Mouse (Mus musculus) myocyte (in vitro differentiated cells): ENCODE results near the gene Rex1bd. TPM values are rescaled to one million over a fixed set of nuclear protein-coding genes. Genes with fewer than 3 reads are reported as not detected.

Experiments used
- H3K27me3 ChIP-seq: one replicate; pipeline ENCODE4 v1.6.1; 2011; ENCODE audit not compliant: control insufficient read depth, insufficient read depth, insufficient read length
- H3K36me3 ChIP-seq: one replicate; pipeline ENCODE4 v1.6.1; 2011; ENCODE audit not compliant: control insufficient read depth, insufficient read depth
- H3K4me2 ChIP-seq: one replicate; pipeline ENCODE4 v1.6.1; 2011; ENCODE audit warnings: low read depth, control low read depth
- H3K4me3 ChIP-seq: one replicate; pipeline ENCODE4 v1.5.1; 2011; ENCODE audit warnings: mild to moderate bottlenecking, control low read depth, moderate library complexity
- H3K79me2 ChIP-seq: one replicate; pipeline ENCODE4 v1.6.1; 2011; ENCODE audit not compliant: control insufficient read depth, insufficient read depth
- H3ac ChIP-seq: one replicate; pipeline ENCODE4 v1.6.1; 2011; ENCODE audit not compliant: control insufficient read depth, insufficient read length
- CEBPB ChIP-seq: IDR thresholded peaks from 2 replicates; pipeline ENCODE4 v1.6.1; 2011; ENCODE audit warnings: mild to moderate bottlenecking, moderate library complexity; ENCODE audit not compliant: poor library complexity, insufficient read depth, severe bottlenecking
- E2F4 ChIP-seq: IDR thresholded peaks from one replicate; pipeline ENCODE4 v1.6.1; 2011; ENCODE audit warnings: mild to moderate bottlenecking, control low read depth, moderate library complexity; ENCODE audit not compliant: insufficient read depth
- MAX ChIP-seq: IDR thresholded peaks from one replicate; pipeline ENCODE4 v1.6.1; 2011; ENCODE audit warnings: low read depth, mild to moderate bottlenecking, control low read depth
- MYOD1 ChIP-seq, 3 experiments: IDR thresholded peaks; one replicate each; pipeline ENCODE4 v1.6.1; 2011; ENCODE audit warnings: control low read depth in 2 of 3, low read depth in 2 of 3, mild to moderate bottlenecking in 2 of 3, moderate library complexity in 1 of 3; ENCODE audit not compliant: insufficient read length in 2 of 3, control insufficient read depth in 1 of 3
- MYOG ChIP-seq, 3 experiments: IDR thresholded peaks; one replicate each; pipeline ENCODE4 v1.6.1; 2011; ENCODE audit warnings: control low read depth in 2 of 3, low read depth in 2 of 3, mild to moderate bottlenecking in 2 of 3; ENCODE audit not compliant: insufficient read length in 2 of 3, control insufficient read depth in 1 of 3, insufficient read depth in 1 of 3
- POLR2A ChIP-seq: IDR thresholded peaks from one replicate; pipeline ENCODE4 v1.6.1; 2011; ENCODE audit warnings: low read depth, mild to moderate bottlenecking, control low read depth, moderate library complexity; ENCODE audit not compliant: insufficient read length
- POLR2AphosphoS2 ChIP-seq: IDR thresholded peaks from one replicate; pipeline ENCODE4 v1.6.1; 2011; ENCODE audit warnings: low read depth, control low read depth; ENCODE audit not compliant: insufficient read length
- REST ChIP-seq: IDR thresholded peaks from one replicate; pipeline ENCODE4 v1.6.1; 2011; ENCODE audit warnings: mild to moderate bottlenecking, control low read depth, moderate library complexity; ENCODE audit not compliant: insufficient read depth, insufficient read length
- SRF ChIP-seq: IDR thresholded peaks from one replicate; pipeline ENCODE4 v1.6.1; 2011; ENCODE audit warnings: low read depth; ENCODE audit not compliant: control insufficient read depth, insufficient read length
- TCF12 ChIP-seq: IDR thresholded peaks from one replicate; pipeline ENCODE4 v1.6.1; 2011; ENCODE audit warnings: mild to moderate bottlenecking, control low read depth; ENCODE audit not compliant: poor library complexity, insufficient read depth, severe bottlenecking
- TCF3 ChIP-seq: IDR thresholded peaks from one replicate; pipeline ENCODE4 v1.6.1; 2011; ENCODE audit warnings: low read depth, control low read depth; ENCODE audit not compliant: insufficient read length
- USF1 ChIP-seq: IDR thresholded peaks from one replicate; pipeline ENCODE4 v1.6.1; 2011; ENCODE audit warnings: low read depth, mild to moderate bottlenecking, control low read depth, moderate library complexity
- polyA plus RNA-seq: library from polyadenylated mRNA; unstranded; fragments of >200 nt; fragmentation: generic; extraction: Trizol; gene quantifications from one replicate; pipeline ENCODE4 v1.2.1, GENCODE M21; 2012; ENCODE audit warnings: missing spikeins

The Rex1bd gene
- polyA plus RNA-seq, result 259 TPM

DNA sequence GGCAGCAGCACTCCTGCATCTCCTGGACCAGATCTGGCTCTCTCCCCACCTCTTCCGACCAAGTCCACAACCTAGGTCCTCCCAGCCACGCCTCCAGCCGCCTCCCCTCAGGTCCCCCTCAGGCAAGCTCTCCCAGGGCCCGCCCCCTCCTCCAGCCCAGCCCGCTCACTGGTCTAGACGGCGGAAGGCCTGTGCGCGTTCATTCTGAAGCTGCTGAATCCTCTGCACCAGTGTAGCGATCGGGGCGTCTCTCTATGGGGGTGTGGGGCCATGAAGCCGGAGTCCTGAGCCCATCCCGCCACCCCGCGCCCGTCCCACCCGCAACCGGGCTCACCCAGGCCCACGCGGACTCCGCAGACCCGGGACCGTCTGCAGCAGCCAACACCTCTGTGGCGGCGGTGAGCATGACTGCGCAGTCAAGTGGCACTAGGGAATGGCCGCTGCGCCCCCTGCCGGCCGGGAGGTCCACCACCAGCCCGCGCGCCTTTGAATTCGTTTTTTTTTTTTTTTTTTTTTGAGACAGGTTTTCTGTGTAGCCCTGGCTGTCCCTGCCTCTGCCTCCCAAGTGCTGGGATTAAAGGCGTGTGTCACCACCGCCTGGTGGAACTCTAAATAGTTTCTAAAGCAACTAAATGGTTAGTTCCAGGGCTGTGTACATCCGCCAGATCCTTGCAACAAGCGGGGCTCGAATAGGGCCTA, at the start of gene Rex1bd:
Gene Rex1bd (minus strand): TSS at position 425 of the 699 bp plus-strand sequence.
- H3ac ChIP-seq, result peak within 1 kb of the TSS; percentile 23
- TF ChIP-seq USF1, result no peak
- TF ChIP-seq POLR2AphosphoS2, result peak; percentile 95
- peak; percentile 78 for TF ChIP-seq POLR2A
- TF ChIP-seq MYOG (IDR thresholded peaks at IDR 0.05; ENCODE audit: control insufficient read depth in 1 of 3, insufficient read depth in 1 of 3, insufficient read length in 2 of 3, low read depth in 2 of 3), result peak in 2 of 3 experiments; percentile 10 to 39
- TF ChIP-seq TCF12, result no peak
- TF ChIP-seq TCF3, result peak; percentile 15
- no peak for TF ChIP-seq MAX
- peak; percentile 59 for TF ChIP-seq E2F4
- TF ChIP-seq MYOD1 (IDR thresholded peaks at IDR 0.05; ENCODE audit: control insufficient read depth in 1 of 3, insufficient read length in 2 of 3, low read depth in 2 of 3), result peak in 1 of 3 experiments; percentile 36
- peak within 1 kb of the TSS; percentile 95 for H3K4me2 ChIP-seq
- H3K27me3 ChIP-seq, result no peaks in the 10 kb centered on the region
- peak within 1 kb of the TSS; percentile 60 for H3K4me3 ChIP-seq
- peaks cover 10% of the 10 kb centered on the region for H3K36me3 ChIP-seq
- H3K79me2 ChIP-seq, result peaks cover 30% of the 10 kb centered on the region

DNA sequence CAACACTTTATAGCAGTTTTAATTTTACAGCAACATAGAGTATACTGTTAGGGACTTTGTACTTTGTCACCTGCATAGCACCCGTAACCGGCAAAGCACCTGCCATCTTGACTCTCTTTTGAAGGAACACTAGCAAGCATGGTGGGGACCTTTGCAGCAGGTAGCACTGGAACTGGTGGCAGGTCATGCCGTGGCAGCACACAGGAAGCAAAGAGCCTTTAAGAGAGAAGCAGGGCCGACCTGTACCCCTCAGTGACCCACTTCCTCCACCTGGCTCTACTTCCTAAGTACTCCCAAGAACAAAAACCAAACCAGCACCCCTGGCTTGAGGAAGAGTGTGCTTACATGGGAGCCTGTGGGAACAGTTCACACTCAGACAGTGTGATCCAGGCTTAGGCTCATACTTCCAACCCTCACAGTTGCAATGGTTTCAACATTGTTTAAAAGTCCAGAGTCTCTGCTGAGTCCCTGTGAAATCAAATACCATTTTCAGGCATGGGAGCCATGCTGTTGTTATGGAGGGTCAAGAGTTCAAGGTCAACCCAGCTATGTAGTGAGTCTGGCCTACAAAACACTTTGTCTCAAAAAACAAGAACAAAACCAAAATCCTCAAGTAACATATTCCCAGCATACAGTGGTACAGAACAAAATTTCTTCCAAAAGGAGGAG, 48.7 kb upstream of the Rex1bd start:
- TF ChIP-seq E2F4, result no peak
- no peak for TF ChIP-seq POLR2A
- no peak for TF ChIP-seq CEBPB
- no peak for TF ChIP-seq TCF3
- no peak for TF ChIP-seq TCF12
- no peak for TF ChIP-seq USF1
- TF ChIP-seq POLR2AphosphoS2, result no peak
- TF ChIP-seq MYOD1 (IDR thresholded peaks at IDR 0.05; ENCODE audit: control insufficient read depth in 1 of 3, insufficient read length in 2 of 3, low read depth in 2 of 3), result no peak
- no peak for TF ChIP-seq MAX
- no peak for TF ChIP-seq REST
- TF ChIP-seq MYOG (IDR thresholded peaks at IDR 0.05; ENCODE audit: control insufficient read depth in 1 of 3, insufficient read depth in 1 of 3, insufficient read length in 2 of 3, low read depth in 2 of 3), result no peak
- TF ChIP-seq SRF, result no peak
- peaks cover 61% of the 10 kb centered on the region for H3K79me2 ChIP-seq
- no peak overlapping the region for H3K4me2 ChIP-seq
- H3K27me3 ChIP-seq, result no peaks in the 10 kb centered on the region
- no peaks in the 10 kb centered on the region for H3K36me3 ChIP-seq
- H3ac ChIP-seq, result no peak overlapping the region
- H3K4me3 ChIP-seq, result no peak overlapping the region

DNA sequence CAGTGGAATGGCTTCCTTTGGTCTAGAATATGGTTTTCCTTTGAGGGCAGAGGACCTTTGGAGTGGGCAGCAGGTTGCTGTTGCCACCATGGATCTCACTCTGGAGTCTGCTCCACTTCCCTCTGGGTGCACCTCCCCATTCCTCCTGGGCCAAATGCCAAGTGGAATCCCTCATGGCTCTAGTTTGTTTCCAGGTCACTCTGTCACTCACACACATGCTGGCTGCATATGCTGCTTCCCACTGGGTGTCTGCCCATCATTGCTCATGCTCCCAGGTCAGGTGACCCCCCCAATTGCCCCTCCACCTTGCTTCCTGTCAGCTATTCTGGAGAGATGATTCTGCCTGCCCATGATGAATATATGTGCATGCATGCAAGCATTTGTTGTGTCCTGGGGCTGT, 47.2 kb upstream of the Rex1bd start:
- Histone ChIP-seq H3K79me2 (peaks cover 62% of the 10 kb centered on the region), H3K36me3 (no peaks in the 10 kb centered on the region), H3K27me3 (no peaks in the 10 kb centered on the region), H3K4me3 (no peak overlapping the region), H3ac (no peak overlapping the region), H3K4me2 (no peak overlapping the region)
- TF ChIP-seq MAX (no peak), MYOG (IDR thresholded peaks at IDR 0.05; ENCODE audit: control insufficient read depth in 1 of 3, insufficient read depth in 1 of 3, insufficient read length in 2 of 3, low read depth in 2 of 3) (no peak), POLR2AphosphoS2 (no peak), REST (no peak), CEBPB (no peak), USF1 (no peak), POLR2A (no peak), MYOD1 (IDR thresholded peaks at IDR 0.05; ENCODE audit: control insufficient read depth in 1 of 3, insufficient read length in 2 of 3, low read depth in 2 of 3) (no peak), TCF3 (no peak), SRF (no peak), E2F4 (no peak), TCF12 (no peak)

DNA sequence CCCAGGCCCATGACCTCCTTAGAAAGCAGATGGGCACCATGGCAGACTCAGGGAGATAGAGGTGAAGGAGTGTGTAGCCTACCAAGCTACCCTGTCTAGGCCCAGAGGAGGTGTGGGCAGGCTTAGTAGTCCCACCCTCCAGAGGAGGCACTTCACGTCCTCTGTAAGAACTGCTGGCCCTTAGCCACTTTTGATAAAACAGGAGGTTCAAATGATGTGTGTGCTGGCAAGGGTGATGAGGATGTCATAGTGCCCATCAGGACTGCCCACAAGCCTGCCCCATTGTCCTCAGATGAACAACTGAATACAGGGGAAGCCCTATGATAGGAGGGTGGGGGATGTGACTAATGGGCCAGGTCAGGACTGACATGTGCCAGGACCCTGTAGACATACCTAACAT, 46.3 kb upstream of the Rex1bd start:
- no peak overlapping the region for H3ac ChIP-seq

More for the DNA sequence above, 46.3 kb upstream of the Rex1bd start:
- Histone ChIP-seq H3K79me2 (peaks cover 64% of the 10 kb centered on the region), H3K4me3 (no peak overlapping the region), H3K36me3 (no peaks in the 10 kb centered on the region), H3K4me2 (no peak overlapping the region), H3K27me3 (no peaks in the 10 kb centered on the region)
- TF ChIP-seq MYOD1 (IDR thresholded peaks at IDR 0.05; ENCODE audit: control insufficient read depth in 1 of 3, insufficient read length in 2 of 3, low read depth in 2 of 3) (no peak), POLR2A (no peak), USF1 (no peak), CEBPB (no peak), E2F4 (no peak)
